Mouse (Mus musculus): Measurements from ENCODE around the gene Fat2. TPM values are rescaled to one million over a fixed set of nuclear protein-coding genes. Genes with fewer than 3 reads are reported as not detected.

The Fat2 gene
- polyA plus RNA-seq, 1 experiment from 2014 or later = 0.24 TPM

- no peaks in the 10 kb centered on the region for H3K4me1 ChIP-seq (ENCODE audit: control insufficient read depth, insufficient read depth, low read length)
- no peak for ATAC-seq (ENCODE audit: low FRiP score, low TSS enrichment)
These were observed 32.2 kb upstream of the Fat2 start for GRCm38 (mm10) chr11:55368388-55369092.

GRCm38 (mm10) chr11:55367783-55368182, 31.4 kb upstream of the Fat2 start:
- no peaks in the 10 kb centered on the region for H3K27me3 ChIP-seq (ENCODE audit: control insufficient read depth, insufficient read depth, low read length)
- H3K9ac ChIP-seq (replicated peaks; ENCODE audit: low read length) = no peak overlapping the region
- DNase-seq = no peak
- ATAC-seq (ENCODE audit: low FRiP score, low TSS enrichment) = no peak
- no peak overlapping the region for H3K4me2 ChIP-seq (ENCODE audit: low read length)
- no peaks in the 10 kb centered on the region for H3K36me3 ChIP-seq (ENCODE audit: control insufficient read depth, insufficient read depth, low read length)
- H3K27ac ChIP-seq (replicated peaks; ENCODE audit: low read depth, low read length) = no peak overlapping the region
- 75% methylated on average over 10 of the region's 10 CpGs for WGBS
- H3K4me3 ChIP-seq (replicated peaks; ENCODE audit: low read depth, low read length) = no peak overlapping the region
- H3K4me1 ChIP-seq (ENCODE audit: control insufficient read depth, insufficient read depth, low read length) = no peaks in the 10 kb centered on the region
- no peaks in the 10 kb centered on the region for H3K9me3 ChIP-seq (ENCODE audit: control insufficient read depth, low read length)

More at GRCm38 (mm10) chr11:55368388-55369092, 32.2 kb upstream of the Fat2 start:
- 66% methylated on average over 4 of the region's 4 CpGs for whole genome bisulfite sequencing
- Histone ChIP-seq H3K27ac (replicated peaks; ENCODE audit: low read depth, low read length) (no peak overlapping the region), H3K36me3 (ENCODE audit: control insufficient read depth, insufficient read depth, low read length) (no peaks in the 10 kb centered on the region), H3K4me2 (ENCODE audit: low read length) (no peak overlapping the region), H3K9me3 (ENCODE audit: control insufficient read depth, low read length) (no peaks in the 10 kb centered on the region), H3K27me3 (ENCODE audit: control insufficient read depth, insufficient read depth, low read length) (no peaks in the 10 kb centered on the region), H3K4me3 (replicated peaks; ENCODE audit: low read depth, low read length) (no peak overlapping the region), H3K9ac (replicated peaks; ENCODE audit: low read length) (no peak overlapping the region)
- no peak for DNase-seq

GRCm38 (mm10) chr11:55365840-55366239, 29.5 kb upstream of the Fat2 start:
- DNase-seq (no peak), ATAC-seq (ENCODE audit: low FRiP score, low TSS enrichment) (no peak)
- H3K36me3 ChIP-seq (ENCODE audit: control insufficient read depth, insufficient read depth, low read length) = no peaks in the 10 kb centered on the region
- H3K4me3 ChIP-seq (replicated peaks; ENCODE audit: low read depth, low read length) = no peak overlapping the region
- no peak overlapping the region for H3K4me2 ChIP-seq (ENCODE audit: low read length)
- H3K27me3 ChIP-seq (ENCODE audit: control insufficient read depth, insufficient read depth, low read length) = no peaks in the 10 kb centered on the region
- H3K4me1 ChIP-seq (ENCODE audit: control insufficient read depth, insufficient read depth, low read length) = no peaks in the 10 kb centered on the region
- H3K9ac ChIP-seq (replicated peaks; ENCODE audit: low read length) = no peak overlapping the region
- H3K27ac ChIP-seq (replicated peaks; ENCODE audit: low read depth, low read length) = no peak overlapping the region
- no peaks in the 10 kb centered on the region for H3K9me3 ChIP-seq (ENCODE audit: control insufficient read depth, low read length)
- 76% methylated on average over 5 of the region's 5 CpGs for WGBS

GRCm38 (mm10) chr11:55365242-55365641, 28.9 kb upstream of the Fat2 start:
- Histone ChIP-seq H3K27ac (replicated peaks; ENCODE audit: low read depth, low read length) (no peak overlapping the region), H3K4me3 (replicated peaks; ENCODE audit: low read depth, low read length) (no peak overlapping the region), H3K4me1 (ENCODE audit: control insufficient read depth, insufficient read depth, low read length) (no peaks in the 10 kb centered on the region), H3K9me3 (ENCODE audit: control insufficient read depth, low read length) (no peaks in the 10 kb centered on the region), H3K4me2 (ENCODE audit: low read length) (no peak overlapping the region), H3K9ac (replicated peaks; ENCODE audit: low read length) (no peak overlapping the region), H3K27me3 (ENCODE audit: control insufficient read depth, insufficient read depth, low read length) (no peaks in the 10 kb centered on the region), H3K36me3 (ENCODE audit: control insufficient read depth, insufficient read depth, low read length) (no peaks in the 10 kb centered on the region)
- WGBS = 51% methylated on average over 4 of the region's 4 CpGs
- ATAC-seq (ENCODE audit: low FRiP score, low TSS enrichment) = no peak
- no peak for DNase-seq

- WGBS = 86% methylated on average over 3 of the region's 3 CpGs
- no peaks in the 10 kb centered on the region for H3K9me3 ChIP-seq (ENCODE audit: control insufficient read depth, low read length)
- H3K4me3 ChIP-seq (replicated peaks; ENCODE audit: low read depth, low read length) = no peak overlapping the region
- no peaks in the 10 kb centered on the region for H3K36me3 ChIP-seq (ENCODE audit: control insufficient read depth, insufficient read depth, low read length)
- no peak overlapping the region for H3K4me2 ChIP-seq (ENCODE audit: low read length)
- no peak overlapping the region for H3K27ac ChIP-seq (replicated peaks; ENCODE audit: low read depth, low read length)
- H3K27me3 ChIP-seq (ENCODE audit: control insufficient read depth, insufficient read depth, low read length) = no peaks in the 10 kb centered on the region
- ATAC-seq (ENCODE audit: low FRiP score, low TSS enrichment) (no peak), DNase-seq (no peak)
- no peaks in the 10 kb centered on the region for H3K4me1 ChIP-seq (ENCODE audit: control insufficient read depth, insufficient read depth, low read length)
- no peak overlapping the region for H3K9ac ChIP-seq (replicated peaks; ENCODE audit: low read length)
These were observed 28.3 kb upstream of the Fat2 start for GRCm38 (mm10) chr11:55364662-55365061.

- Histone ChIP-seq H3K4me1 (ENCODE audit: control insufficient read depth, insufficient read depth, low read length) (no peaks in the 10 kb centered on the region), H3K4me3 (replicated peaks; ENCODE audit: low read depth, low read length) (no peak overlapping the region), H3K9me3 (ENCODE audit: control insufficient read depth, low read length) (no peaks in the 10 kb centered on the region), H3K9ac (replicated peaks; ENCODE audit: low read length) (no peak overlapping the region), H3K27ac (replicated peaks; ENCODE audit: low read depth, low read length) (no peak overlapping the region), H3K36me3 (ENCODE audit: control insufficient read depth, insufficient read depth, low read length) (no peaks in the 10 kb centered on the region), H3K27me3 (ENCODE audit: control insufficient read depth, insufficient read depth, low read length) (no peaks in the 10 kb centered on the region), H3K4me2 (ENCODE audit: low read length) (no peak overlapping the region)
- 82% methylated on average over 15 of the region's 15 CpGs for WGBS
- ATAC-seq (ENCODE audit: low FRiP score, low TSS enrichment) = no peak
- DNase-seq = no peak
These were observed 21.9 kb upstream of the Fat2 start for GRCm38 (mm10) chr11:55358094-55358783.

GRCm38 (mm10) chr11:55356846-55357245, 20.5 kb upstream of the Fat2 start:
- H3K9me3 ChIP-seq (ENCODE audit: control insufficient read depth, low read length) = no peaks in the 10 kb centered on the region
- WGBS = 93% methylated on average over 2 of the region's 2 CpGs
- no peak for ATAC-seq (ENCODE audit: low FRiP score, low TSS enrichment)
- no peak overlapping the region for H3K27ac ChIP-seq (replicated peaks; ENCODE audit: low read depth, low read length)
- no peaks in the 10 kb centered on the region for H3K4me1 ChIP-seq (ENCODE audit: control insufficient read depth, insufficient read depth, low read length)
- no peaks in the 10 kb centered on the region for H3K36me3 ChIP-seq (ENCODE audit: control insufficient read depth, insufficient read depth, low read length)
- DNase-seq = no peak
- H3K27me3 ChIP-seq (ENCODE audit: control insufficient read depth, insufficient read depth, low read length) = no peaks in the 10 kb centered on the region
- H3K4me3 ChIP-seq (replicated peaks; ENCODE audit: low read depth, low read length) = no peak overlapping the region
- no peak overlapping the region for H3K4me2 ChIP-seq (ENCODE audit: low read length)
- no peak overlapping the region for H3K9ac ChIP-seq (replicated peaks; ENCODE audit: low read length)

- DNase-seq (no peak), ATAC-seq (ENCODE audit: low FRiP score, low TSS enrichment) (no peak)
- no peak overlapping the region for H3K4me2 ChIP-seq (ENCODE audit: low read length)
- no peak overlapping the region for H3K27ac ChIP-seq (replicated peaks; ENCODE audit: low read depth, low read length)
- no peaks in the 10 kb centered on the region for H3K4me1 ChIP-seq (ENCODE audit: control insufficient read depth, insufficient read depth, low read length)
- no peak overlapping the region for H3K4me3 ChIP-seq (replicated peaks; ENCODE audit: low read depth, low read length)
- no peaks in the 10 kb centered on the region for H3K9me3 ChIP-seq (ENCODE audit: control insufficient read depth, low read length)
- 72% methylated on average over 11 of the region's 11 CpGs for WGBS
- no peaks in the 10 kb centered on the region for H3K36me3 ChIP-seq (ENCODE audit: control insufficient read depth, insufficient read depth, low read length)
- no peaks in the 10 kb centered on the region for H3K27me3 ChIP-seq (ENCODE audit: control insufficient read depth, insufficient read depth, low read length)
- H3K9ac ChIP-seq (replicated peaks; ENCODE audit: low read length) = no peak overlapping the region
These were observed 5.6 kb upstream of the Fat2 start for GRCm38 (mm10) chr11:55341961-55342371.

GRCm38 (mm10) chr11:55340789-55341188, 4.4 kb upstream of the Fat2 start:
- no peaks in the 10 kb centered on the region for H3K4me1 ChIP-seq (ENCODE audit: control insufficient read depth, insufficient read depth, low read length)
- DNase-seq = no peak
- H3K4me3 ChIP-seq (replicated peaks; ENCODE audit: low read depth, low read length) = no peak overlapping the region
- no peak overlapping the region for H3K27ac ChIP-seq (replicated peaks; ENCODE audit: low read depth, low read length)
- H3K4me2 ChIP-seq (ENCODE audit: low read length) = no peak overlapping the region
- no peaks in the 10 kb centered on the region for H3K36me3 ChIP-seq (ENCODE audit: control insufficient read depth, insufficient read depth, low read length)
- no peak for ATAC-seq (ENCODE audit: low FRiP score, low TSS enrichment)
- no peaks in the 10 kb centered on the region for H3K9me3 ChIP-seq (ENCODE audit: control insufficient read depth, low read length)
- WGBS = 86% methylated on average over 2 of the region's 2 CpGs
- H3K9ac ChIP-seq (replicated peaks; ENCODE audit: low read length) = no peak overlapping the region
- no peaks in the 10 kb centered on the region for H3K27me3 ChIP-seq (ENCODE audit: control insufficient read depth, insufficient read depth, low read length)
